Mouse (Mus musculus) heart, embryonic 10.5 days (tissue): ENCODE results near the gene Asb8. TPM values are rescaled to one million over a fixed set of nuclear protein-coding genes. Genes with fewer than 3 reads are reported as not detected.

Experiments used
- DNase-seq: peaks from one replicate; pipeline ENCODE4 v3.0.0-alpha.2; 2017; ENCODE audit warnings: low spot score
- H3K27ac ChIP-seq: fragments of 300-500 bp; sonication (generic); 2 replicates; pipeline ENCODE4 v1.5.1; 2016; ENCODE audit warnings: mild to moderate bottlenecking
- H3K27me3 ChIP-seq: fragments of 300-500 bp; sonication (generic); 2 replicates; pipeline ENCODE4 v1.6.1; 2016; ENCODE audit warnings: mild to moderate bottlenecking; ENCODE audit not compliant: poor library complexity, insufficient read depth, severe bottlenecking
- H3K36me3 ChIP-seq: fragments of 300-500 bp; sonication (generic); 2 replicates; pipeline ENCODE4 v1.6.1; 2016; ENCODE audit warnings: mild to moderate bottlenecking, moderate library complexity
- H3K4me1 ChIP-seq: fragments of 300-500 bp; sonication (generic); 2 replicates; pipeline ENCODE4 v1.6.1; 2016; ENCODE audit warnings: mild to moderate bottlenecking
- H3K4me3 ChIP-seq: fragments of 300-500 bp; sonication (generic); 2 replicates; pipeline ENCODE4 v1.5.1; 2016; ENCODE audit warnings: mild to moderate bottlenecking, moderate library complexity
- H3K9me3 ChIP-seq: fragments of 300-500 bp; sonication (generic); 2 replicates; pipeline ENCODE4 v1.6.1; 2016; ENCODE audit warnings: mild to moderate bottlenecking, moderate library complexity
- WGBS: fragments of 180-500 bp; shearing (Covaris S2); methylation state at CpG from one replicate; pipeline ENCODE4 v1.1.7; 2016; 5-methylcytosine and 5-hydroxymethylcytosine counted together
- polyA plus RNA-seq: library from polyadenylated mRNA; unstranded; fragments of >200 nt; fragmentation: Nextera tagmentation; extraction: Ambion mirVana; gene quantifications from 2 replicates; pipeline ENCODE4 v1.2.1, GENCODE M21; 2016

Gene Asb8
- polyA plus RNA-seq, 1 experiment from 2014 or later = 54.9 TPM

- DNase-seq = no peak
- Histone ChIP-seq H3K27ac (no peak overlapping the region), H3K4me1 (peaks cover 8% of the 10 kb centered on the region), H3K36me3 (no peaks in the 10 kb centered on the region), H3K9me3 (no peaks in the 10 kb centered on the region), H3K4me3 (no peak overlapping the region), H3K27me3 (no peaks in the 10 kb centered on the region)
- WGBS = 85% methylated on average over 7 of the region's 7 CpGs
Measured at GRCm38 (mm10) chr15:98152916-98153315, 12.5 kb downstream of the Asb8 start.

GRCm38 (mm10) chr15:98149166-98149602 is 16.2 kb downstream of the Asb8 start:
- no peaks in the 10 kb centered on the region for H3K27me3 ChIP-seq
- H3K4me3 ChIP-seq = no peak overlapping the region
- peaks cover 24% of the 10 kb centered on the region for H3K4me1 ChIP-seq
- no peaks in the 10 kb centered on the region for H3K36me3 ChIP-seq
- 39% methylated on average over 10 of the region's 10 CpGs for WGBS
- H3K27ac ChIP-seq = peak overlapping the region; percentile 86
- peak; percentile 80 for DNase-seq
- H3K9me3 ChIP-seq = no peaks in the 10 kb centered on the region

- 71% methylated on average over 3 of the region's 3 CpGs for WGBS
- H3K4me1 ChIP-seq = peaks cover 25% of the 10 kb centered on the region
- H3K4me3 ChIP-seq = no peak overlapping the region
- no peak for DNase-seq
- H3K27ac ChIP-seq = peak overlapping the region; percentile 86
- no peaks in the 10 kb centered on the region for H3K36me3 ChIP-seq
- H3K27me3 ChIP-seq = no peaks in the 10 kb centered on the region
- H3K9me3 ChIP-seq = no peaks in the 10 kb centered on the region
Measured at GRCm38 (mm10) chr15:98148356-98148755, 17.1 kb downstream of the Asb8 start.

- H3K4me3 ChIP-seq = peak overlapping the region; percentile 100
- no peaks in the 10 kb centered on the region for H3K27me3 ChIP-seq
- H3K9me3 ChIP-seq = no peaks in the 10 kb centered on the region
- H3K4me1 ChIP-seq = peaks cover 25% of the 10 kb centered on the region
- peak; percentile 96 for DNase-seq
- peaks cover 18% of the 10 kb centered on the region for H3K36me3 ChIP-seq
- WGBS = under 1% methylated on average over 38 of the region's 38 CpGs
- H3K27ac ChIP-seq = peak overlapping the region; percentile 95
Measured at GRCm38 (mm10) chr15:98145559-98146181, 19.8 kb downstream of the Asb8 start.

- H3K4me3 ChIP-seq = peak overlapping the region; percentile 100
- no peaks in the 10 kb centered on the region for H3K9me3 ChIP-seq
- peaks cover 25% of the 10 kb centered on the region for H3K36me3 ChIP-seq
- H3K27ac ChIP-seq = peak overlapping the region; percentile 95
- no peak for DNase-seq
- under 1% methylated on average over 36 of the region's 36 CpGs for WGBS
- no peaks in the 10 kb centered on the region for H3K27me3 ChIP-seq
- H3K4me1 ChIP-seq = peaks cover 25% of the 10 kb centered on the region
Measured at GRCm38 (mm10) chr15:98144861-98145507, 20.4 kb downstream of the Asb8 start.

GRCm38 (mm10) chr15:98142515-98142914 is 22.9 kb downstream of the Asb8 start:
- H3K27me3 ChIP-seq = no peaks in the 10 kb centered on the region
- H3K36me3 ChIP-seq = peaks cover 48% of the 10 kb centered on the region
- 86% methylated on average over 10 of the region's 10 CpGs for WGBS

GRCm38 (mm10) chr15:98140809-98141208 is 24.6 kb downstream of the Asb8 start:
- peaks cover 12% of the 10 kb centered on the region; the same call in 1 of the 2 replicates for H3K4me1 ChIP-seq
- no peak overlapping the region for H3K27ac ChIP-seq
- no peak for DNase-seq
- H3K27me3 ChIP-seq = no peaks in the 10 kb centered on the region
- H3K36me3 ChIP-seq = peaks cover 64% of the 10 kb centered on the region
- no peak overlapping the region for H3K4me3 ChIP-seq
- 93% methylated on average over 5 of the region's 5 CpGs for WGBS
- H3K9me3 ChIP-seq = no peaks in the 10 kb centered on the region

More at GRCm38 (mm10) chr15:98142515-98142914, 22.9 kb downstream of the Asb8 start:
- H3K4me1 ChIP-seq = peaks cover 16% of the 10 kb centered on the region
- no peaks in the 10 kb centered on the region for H3K9me3 ChIP-seq
- H3K4me3 ChIP-seq = no peak overlapping the region
- no peak overlapping the region for H3K27ac ChIP-seq
- no peak for DNase-seq

- H3K27me3 ChIP-seq = no peaks in the 10 kb centered on the region
- H3K27ac ChIP-seq = no peak overlapping the region
- DNase-seq = no peak
- WGBS = 91% methylated on average over 7 of the region's 7 CpGs
- peaks cover 7% of the 10 kb centered on the region; the same call in 1 of the 2 replicates for H3K4me1 ChIP-seq
- H3K9me3 ChIP-seq = no peaks in the 10 kb centered on the region
- no peak overlapping the region for H3K4me3 ChIP-seq
- H3K36me3 ChIP-seq = peaks cover 75% of the 10 kb centered on the region
Measured at GRCm38 (mm10) chr15:98139763-98140162, 25.7 kb downstream of the Asb8 start.

GRCm38 (mm10) chr15:98136871-98137270 is 28.6 kb downstream of the Asb8 start:
- Histone ChIP-seq H3K4me3 (no peak overlapping the region), H3K36me3 (peaks cover 96% of the 10 kb centered on the region)
- 93% methylated on average over 9 of the region's 9 CpGs for WGBS

GRCm38 (mm10) chr15:98135671-98136070 is 29.8 kb downstream of the Asb8 start:
- Histone ChIP-seq H3K9me3 (no peaks in the 10 kb centered on the region), H3K4me1 (no peaks in the 10 kb centered on the region), H3K4me3 (no peak overlapping the region), H3K27ac (no peak overlapping the region), H3K27me3 (no peaks in the 10 kb centered on the region), H3K36me3 (peaks cover 97% of the 10 kb centered on the region)
- WGBS = 93% methylated on average over 13 of the region's 13 CpGs
- no peak for DNase-seq

More at GRCm38 (mm10) chr15:98136871-98137270, 28.6 kb downstream of the Asb8 start:
- Histone ChIP-seq H3K4me1 (no peaks in the 10 kb centered on the region), H3K27me3 (no peaks in the 10 kb centered on the region), H3K9me3 (no peaks in the 10 kb centered on the region), H3K27ac (no peak overlapping the region)
- no peak for DNase-seq

GRCm38 (mm10) chr15:98134666-98135065 is 30.8 kb downstream of the Asb8 start:
- H3K27ac ChIP-seq = no peak overlapping the region
- WGBS = 84% methylated on average over 3 of the region's 3 CpGs
- H3K4me3 ChIP-seq = no peak overlapping the region
- H3K36me3 ChIP-seq = peaks cover 97% of the 10 kb centered on the region
- no peak for DNase-seq
- no peaks in the 10 kb centered on the region for H3K9me3 ChIP-seq
- no peaks in the 10 kb centered on the region for H3K27me3 ChIP-seq
- no peaks in the 10 kb centered on the region for H3K4me1 ChIP-seq

- DNase-seq = no peak
- H3K4me3 ChIP-seq = no peak overlapping the region
- WGBS = 90% methylated on average over 4 of the region's 4 CpGs
- 0 out of 2 replicates have a peak, but pooled peaks cover 2% of the 10 kb centered on the region for H3K4me1 ChIP-seq
- no peaks in the 10 kb centered on the region for H3K9me3 ChIP-seq
- H3K27me3 ChIP-seq = no peaks in the 10 kb centered on the region
- peaks cover 97% of the 10 kb centered on the region for H3K36me3 ChIP-seq
- no peak overlapping the region for H3K27ac ChIP-seq
Measured at GRCm38 (mm10) chr15:98134034-98134433, 31.4 kb downstream of the Asb8 start.

GRCm38 (mm10) chr15:98133471-98133870 is 32.0 kb downstream of the Asb8 start:
- 84% methylated on average over 3 of the region's 3 CpGs for WGBS
- no peak for DNase-seq
- Histone ChIP-seq H3K27ac (no peak overlapping the region), H3K4me1 (0 out of 2 replicates have a peak, but pooled peaks cover 7% of the 10 kb centered on the region), H3K4me3 (no peak overlapping the region), H3K27me3 (no peaks in the 10 kb centered on the region), H3K9me3 (no peaks in the 10 kb centered on the region), H3K36me3 (peaks cover 96% of the 10 kb centered on the region)
